Mouse (Mus musculus) ES-Bruce4 (cell line): ENCODE results near the gene Gpr45.

ENCODE experiments used
- CTCF ChIP-seq: IDR thresholded peaks from one replicate; pipeline ENCODE4 v1.8.1; 2011; ENCODE audit warnings: low read depth, low read length
- EP300 ChIP-seq: IDR thresholded peaks from 2 replicates; pipeline ENCODE4 v1.6.1; 2011; ENCODE audit warnings: low read depth, low read length; ENCODE audit not compliant: insufficient read depth
- POLR2A ChIP-seq: IDR thresholded peaks from one replicate; pipeline ENCODE4 v1.8.1; 2011; ENCODE audit warnings: low read length; ENCODE audit not compliant: insufficient read depth

GRCm38 (mm10) chr1:42953482-42953822 is 780 bp downstream of the Gpr45 start:
- TF ChIP-seq CTCF (no peak), EP300 (no peak), POLR2A (no peak)
